Mouse (Mus musculus): ENCODE data around the gene 2510039O18Rik. TPM values are rescaled to one million over a fixed set of nuclear protein-coding genes. Genes with fewer than 3 reads are reported as not detected.

2510039O18Rik gene
- total RNA-seq, 2 experiments from 2014 or later = 39.4 to 42.1 TPM

DNA sequence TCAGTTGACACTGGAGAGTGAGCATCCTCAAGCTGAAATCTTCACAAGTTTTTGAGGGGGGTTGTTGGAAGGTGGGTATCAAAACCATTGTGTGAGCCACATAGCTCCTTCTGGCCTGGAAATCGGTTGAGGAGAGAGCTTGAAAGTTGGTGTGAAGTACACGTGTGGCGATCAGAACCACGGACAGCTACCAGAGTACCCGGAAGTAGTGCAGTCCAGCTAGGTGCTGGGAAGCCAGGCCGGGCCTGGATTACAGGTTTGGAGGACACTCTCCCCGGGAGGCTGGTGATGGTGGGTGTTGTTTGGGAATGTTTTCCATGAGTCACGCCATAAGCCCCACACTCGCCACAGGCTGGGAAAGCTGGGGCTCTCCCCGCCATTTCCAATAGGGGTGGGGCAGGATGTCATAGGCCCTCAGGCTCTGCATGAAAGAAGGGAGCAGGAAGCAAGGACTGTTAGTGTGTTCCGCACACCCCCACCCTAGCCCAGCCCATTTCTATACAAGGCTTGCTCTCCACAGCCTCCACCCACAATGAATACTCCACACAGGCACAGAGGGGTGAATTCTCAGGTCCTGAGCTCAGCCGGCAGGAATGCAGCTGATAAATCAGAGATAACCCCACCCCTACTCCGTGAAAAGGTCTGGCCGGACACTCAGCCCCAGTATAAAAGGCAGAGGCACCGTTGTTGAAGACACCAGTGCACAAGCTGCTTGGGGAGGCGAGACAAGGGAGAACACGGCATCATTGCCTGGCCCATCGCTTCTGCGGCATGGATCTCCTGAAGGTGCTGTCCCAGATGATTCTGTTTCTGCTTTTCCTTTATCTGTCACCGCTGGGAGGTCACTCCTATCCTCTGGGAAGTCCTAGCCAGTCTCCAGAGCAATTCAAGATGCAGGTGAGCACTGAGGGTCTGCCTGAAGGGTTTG, 44.8 kb downstream of the 2510039O18Rik start, which contains the start of gene Nppb:
Gene Nppb (plus strand): TSS at position 584 of the 928 bp plus-strand sequence.
- ATAC-seq (ENCODE audit: poor library complexity, severe bottlenecking) = no peak

DNA sequence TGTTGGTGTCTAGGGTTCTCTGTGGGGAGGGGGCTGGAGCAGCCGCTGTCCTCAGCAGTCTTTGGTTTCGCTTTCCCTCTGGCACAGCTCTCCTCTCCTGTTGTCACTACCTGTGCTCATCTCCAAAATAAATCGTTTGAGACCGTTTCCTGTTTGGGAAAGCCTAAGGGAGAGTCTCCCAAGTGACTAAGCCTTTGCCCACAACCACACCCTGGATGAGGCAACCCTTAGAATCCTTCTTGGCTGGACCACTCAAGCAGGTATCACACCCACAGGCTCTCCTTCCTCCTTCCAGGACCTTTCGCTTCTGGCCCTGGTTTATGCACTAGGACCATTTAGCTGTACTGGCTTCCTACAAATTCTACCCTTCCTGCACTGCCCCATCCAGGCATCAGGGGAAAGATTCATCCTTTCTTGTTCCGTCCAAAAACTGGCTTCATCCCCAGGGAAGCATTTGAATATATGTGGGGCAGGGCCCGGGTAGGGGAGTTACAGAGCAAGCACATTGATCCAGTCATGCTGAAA, 52.9 kb downstream of the 2510039O18Rik start:
- no peak for ATAC-seq (ENCODE audit: poor library complexity, severe bottlenecking)

DNA sequence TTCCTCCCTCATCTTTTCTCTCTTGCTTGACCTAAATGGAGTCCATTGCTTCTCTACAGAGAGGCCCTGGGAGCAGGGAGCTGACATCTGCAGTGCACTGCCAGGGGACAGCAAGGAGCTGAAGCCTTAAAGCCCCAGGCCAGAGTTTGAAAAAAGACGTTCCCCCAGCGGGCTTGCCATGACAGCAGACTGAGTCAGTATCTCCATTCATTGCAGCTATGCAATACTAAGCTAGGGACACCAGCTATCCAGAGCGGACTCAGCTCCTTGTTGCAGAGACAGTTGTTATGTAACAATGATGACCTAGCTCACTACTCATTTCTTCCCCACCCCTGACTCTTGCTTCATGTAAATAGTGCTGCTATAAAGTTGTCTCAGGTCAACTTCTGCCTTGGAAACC, 54.6 kb downstream of the 2510039O18Rik start:
- ATAC-seq (ENCODE audit: poor library complexity, severe bottlenecking) = no peak

Other genes with a start within 250 kb of the 2510039O18Rik start
- not detected in 2 replicates for gene Zfp534, start 238.3 kb upstream of the 2510039O18Rik start, total RNA-seq (2015)
- gene Zfp534, start 238.3 kb upstream of the 2510039O18Rik start, total RNA-seq (2017) = not detected in 2 replicates
- gene Zfp984, start 131.1 kb upstream of the 2510039O18Rik start, total RNA-seq (2015) = 77.3 and 82.7 TPM in 2 replicates
- gene Zfp984, start 131.1 kb upstream of the 2510039O18Rik start, total RNA-seq (2017) = 41.7 and 44.5 TPM in 2 replicates
- gene Zfp933, start 92.5 kb upstream of the 2510039O18Rik start, total RNA-seq (2015) = 5.4 and 6.5 TPM in 2 replicates
- gene Zfp933, start 92.5 kb upstream of the 2510039O18Rik start, total RNA-seq (2017) = 5.8 and 6.3 TPM in 2 replicates
- gene Miip, start 72.1 kb upstream of the 2510039O18Rik start, total RNA-seq (2015) = 47.8 and 52.8 TPM in 2 replicates
- gene Miip, start 72.1 kb upstream of the 2510039O18Rik start, total RNA-seq (2017) = 61.5 and 72.5 TPM in 2 replicates
- gene Fv1, start 71.9 kb upstream of the 2510039O18Rik start, total RNA-seq (2015) = 2.5 and 6.6 TPM in 2 replicates
- 11.5 and 15.3 TPM in 2 replicates for gene Fv1, start 71.9 kb upstream of the 2510039O18Rik start, total RNA-seq (2017)
- gene Mfn2, start 36.2 kb upstream of the 2510039O18Rik start, total RNA-seq (2015) = 12.5 and 12.7 TPM in 2 replicates
- gene Mfn2, start 36.2 kb upstream of the 2510039O18Rik start, total RNA-seq (2017) = 15.7 and 17.4 TPM in 2 replicates
- gene Plod1, start 4.1 kb upstream of the 2510039O18Rik start, total RNA-seq (2015) = 10.5 TPM in 2 replicates
- gene Plod1, start 4.1 kb upstream of the 2510039O18Rik start, total RNA-seq (2017) = 22.9 and 25.7 TPM in 2 replicates
- not detected in 2 replicates for gene Nppb, start 44.9 kb downstream of the 2510039O18Rik start, total RNA-seq (2015)
- gene Nppb, start 44.9 kb downstream of the 2510039O18Rik start, total RNA-seq (2017) = not detected in 2 replicates
- not detected in 2 replicates for gene Nppa, start 59.8 kb downstream of the 2510039O18Rik start, total RNA-seq (2015)
- not detected in 2 replicates for gene Nppa, start 59.8 kb downstream of the 2510039O18Rik start, total RNA-seq (2017)
- gene Clcn6, start 97.9 kb downstream of the 2510039O18Rik start, total RNA-seq (2015) = 5.5 and 7.0 TPM in 2 replicates
- 2.7 and 10.1 TPM in 2 replicates for gene Clcn6, start 97.9 kb downstream of the 2510039O18Rik start, total RNA-seq (2017)
- 14.0 and 14.3 TPM in 2 replicates for gene Mthfr, start 98.2 kb downstream of the 2510039O18Rik start, total RNA-seq (2015)
- gene Mthfr, start 98.2 kb downstream of the 2510039O18Rik start, total RNA-seq (2017) = 10.1 and 15.8 TPM in 2 replicates
- gene Agtrap, start 147.1 kb downstream of the 2510039O18Rik start, total RNA-seq (2015) = 13.8 and 19.0 TPM in 2 replicates
- gene Agtrap, start 147.1 kb downstream of the 2510039O18Rik start, total RNA-seq (2017) = 31.9 and 36.0 TPM in 2 replicates
- gene Mad2l2, start 189.5 kb downstream of the 2510039O18Rik start, total RNA-seq (2015) = 21.9 and 25.3 TPM in 2 replicates
- gene Mad2l2, start 189.5 kb downstream of the 2510039O18Rik start, total RNA-seq (2017) = 3.6 and 5.9 TPM in 2 replicates
- gene Draxin, start 189.8 kb downstream of the 2510039O18Rik start, total RNA-seq (2015) = not detected in 2 replicates
- 0.04 TPM in 1 of 2 replicates, not detected in the other for gene Draxin, start 189.8 kb downstream of the 2510039O18Rik start, total RNA-seq (2017)
- 29.3 and 30.8 TPM in 2 replicates for gene Fbxo6, start 211.2 kb downstream of the 2510039O18Rik start, total RNA-seq (2015)
- 13.5 and 16.8 TPM in 2 replicates for gene Fbxo6, start 211.2 kb downstream of the 2510039O18Rik start, total RNA-seq (2017)
- 0.93 TPM in 1 of 2 replicates, not detected in the other for gene Fbxo44, start 219.6 kb downstream of the 2510039O18Rik start, total RNA-seq (2015)
- 0.61 and 0.77 TPM in 2 replicates for gene Fbxo44, start 219.6 kb downstream of the 2510039O18Rik start, total RNA-seq (2017)
- not detected in 2 replicates for gene Fbxo2, start 219.7 kb downstream of the 2510039O18Rik start, total RNA-seq (2015)
- gene Fbxo2, start 219.7 kb downstream of the 2510039O18Rik start, total RNA-seq (2017) = not detected in 2 replicates